Mouse (Mus musculus): ENCODE data around the gene Thbs3. TPM values are rescaled to one million over a fixed set of nuclear protein-coding genes. Genes with fewer than 3 reads are reported as not detected.

Thbs3 gene
- polyA plus RNA-seq, 1 experiment from 2014 or later, result 51.5 TPM

- Histone ChIP-seq H3K9me3 (no peaks in the 10 kb centered on the region), H3K4me2 (no peak overlapping the region), H3K4me1 (replicated peaks) (peaks cover 35% of the 10 kb centered on the region), H3K27me3 (no peaks in the 10 kb centered on the region), H3K9ac (no peak overlapping the region), H3K4me3 (no peak overlapping the region), H3K36me3 (peaks cover 22% of the 10 kb centered on the region), H3K27ac (replicated peaks) (no peak overlapping the region)
- ATAC-seq (ENCODE audit: low FRiP score, low read depth), result no peak
- 95% methylated on average over 2 of the region's 2 CpGs for WGBS
These were observed 15.6 kb downstream of the Thbs3 start for GRCm38 (mm10) chr3:89230561-89230960.

- Histone ChIP-seq H3K27me3 (no peaks in the 10 kb centered on the region), H3K4me2 (no peak overlapping the region), H3K27ac (replicated peaks) (no peak overlapping the region), H3K9ac (no peak overlapping the region), H3K9me3 (no peaks in the 10 kb centered on the region), H3K36me3 (peaks cover 29% of the 10 kb centered on the region), H3K4me1 (replicated peaks) (peaks cover 27% of the 10 kb centered on the region), H3K4me3 (no peak overlapping the region)
- 78% methylated on average over 7 of the region's 7 CpGs for WGBS
- ATAC-seq (ENCODE audit: low FRiP score, low read depth), result no peak
These were observed 16.4 kb downstream of the Thbs3 start for GRCm38 (mm10) chr3:89231345-89231744.

GRCm38 (mm10) chr3:89231772-89232275, 16.8 kb downstream of the Thbs3 start:
- Histone ChIP-seq H3K27ac (replicated peaks) (no peak overlapping the region), H3K4me3 (no peak overlapping the region), H3K9me3 (no peaks in the 10 kb centered on the region), H3K4me2 (no peak overlapping the region), H3K9ac (no peak overlapping the region), H3K4me1 (replicated peaks) (peaks cover 22% of the 10 kb centered on the region), H3K27me3 (no peaks in the 10 kb centered on the region), H3K36me3 (peaks cover 34% of the 10 kb centered on the region)
- no peak for ATAC-seq (ENCODE audit: low FRiP score, low read depth)
- WGBS, result 80% methylated on average over 16 of the region's 16 CpGs

- Histone ChIP-seq H3K9me3 (no peaks in the 10 kb centered on the region), H3K4me3 (no peak overlapping the region), H3K4me2 (no peak overlapping the region), H3K4me1 (replicated peaks) (peaks cover 14% of the 10 kb centered on the region), H3K27me3 (no peaks in the 10 kb centered on the region), H3K9ac (no peak overlapping the region), H3K36me3 (peaks cover 41% of the 10 kb centered on the region), H3K27ac (replicated peaks) (no peak overlapping the region)
- ATAC-seq (ENCODE audit: low FRiP score, low read depth), result no peak
- WGBS, result 80% methylated on average over 6 of the region's 6 CpGs
These were observed 17.6 kb downstream of the Thbs3 start for GRCm38 (mm10) chr3:89232614-89233013.

GRCm38 (mm10) chr3:89233562-89234110, 18.7 kb downstream of the Thbs3 start:
- H3K4me1 ChIP-seq (replicated peaks), result peaks cover 5% of the 10 kb centered on the region
- H3K36me3 ChIP-seq, result peaks cover 51% of the 10 kb centered on the region
- no peak overlapping the region for H3K27ac ChIP-seq (replicated peaks)
- H3K4me3 ChIP-seq, result no peak overlapping the region
- WGBS, result 86% methylated on average over 14 of the region's 14 CpGs
- H3K27me3 ChIP-seq, result no peaks in the 10 kb centered on the region
- no peak for ATAC-seq (ENCODE audit: low FRiP score, low read depth)
- no peak overlapping the region for H3K4me2 ChIP-seq
- no peaks in the 10 kb centered on the region for H3K9me3 ChIP-seq
- H3K9ac ChIP-seq, result no peak overlapping the region

GRCm38 (mm10) chr3:89236516-89236915, 21.5 kb downstream of the Thbs3 start:
- Histone ChIP-seq H3K27ac (replicated peaks) (no peak overlapping the region), H3K4me2 (no peak overlapping the region), H3K36me3 (peaks cover 80% of the 10 kb centered on the region), H3K9ac (no peak overlapping the region), H3K9me3 (no peaks in the 10 kb centered on the region), H3K27me3 (no peaks in the 10 kb centered on the region), H3K4me3 (no peak overlapping the region), H3K4me1 (replicated peaks) (no peaks in the 10 kb centered on the region)
- 93% methylated on average over 10 of the region's 10 CpGs for WGBS
- no peak for ATAC-seq (ENCODE audit: low FRiP score, low read depth)

GRCm38 (mm10) chr3:89237682-89238081, 22.7 kb downstream of the Thbs3 start:
- WGBS, result 92% methylated on average over 21 of the region's 21 CpGs
- no peaks in the 10 kb centered on the region for H3K9me3 ChIP-seq
- H3K27ac ChIP-seq (replicated peaks), result no peak overlapping the region
- H3K4me3 ChIP-seq, result no peak overlapping the region
- no peak overlapping the region for H3K9ac ChIP-seq
- ATAC-seq (ENCODE audit: low FRiP score, low read depth), result no peak
- H3K4me2 ChIP-seq, result no peak overlapping the region
- peaks cover 7% of the 10 kb centered on the region for H3K4me1 ChIP-seq (replicated peaks)
- H3K36me3 ChIP-seq, result peaks cover 88% of the 10 kb centered on the region
- H3K27me3 ChIP-seq, result no peaks in the 10 kb centered on the region

- WGBS, result 78% methylated on average over 7 of the region's 12 CpGs
- H3K9ac ChIP-seq, result no peak overlapping the region
These were observed 23.5 kb downstream of the Thbs3 start for GRCm38 (mm10) chr3:89238494-89238893.

GRCm38 (mm10) chr3:89242331-89242895, 27.4 kb downstream of the Thbs3 start:
- peaks cover 40% of the 10 kb centered on the region for H3K4me1 ChIP-seq (replicated peaks)
- H3K36me3 ChIP-seq, result peaks cover 50% of the 10 kb centered on the region
- no peaks in the 10 kb centered on the region for H3K9me3 ChIP-seq
- WGBS, result 71% methylated on average over 9 of the region's 9 CpGs
- 0 out of 2 replicates have a peak overlapping the region, but pooled peaks have one; percentile 88 for H3K4me2 ChIP-seq
- no peak for ATAC-seq (ENCODE audit: low FRiP score, low read depth)
- H3K4me3 ChIP-seq, result no peak overlapping the region
- H3K27ac ChIP-seq (replicated peaks), result no peak overlapping the region
- H3K27me3 ChIP-seq, result no peaks in the 10 kb centered on the region
- no peak overlapping the region for H3K9ac ChIP-seq

More at GRCm38 (mm10) chr3:89238494-89238893, 23.5 kb downstream of the Thbs3 start:
- Histone ChIP-seq H3K27ac (replicated peaks) (no peak overlapping the region), H3K9me3 (no peaks in the 10 kb centered on the region), H3K36me3 (peaks cover 87% of the 10 kb centered on the region), H3K4me1 (replicated peaks) (peaks cover 15% of the 10 kb centered on the region), H3K4me3 (no peak overlapping the region), H3K4me2 (no peak overlapping the region), H3K27me3 (no peaks in the 10 kb centered on the region)
- no peak for ATAC-seq (ENCODE audit: low FRiP score, low read depth)

GRCm38 (mm10) chr3:89243609-89244008, 28.6 kb downstream of the Thbs3 start:
- no peaks in the 10 kb centered on the region for H3K9me3 ChIP-seq
- WGBS, result 9% methylated on average over 14 of the region's 14 CpGs
- peak overlapping the region; percentile 88 for H3K4me3 ChIP-seq
- peak overlapping the region; percentile 71 for H3K9ac ChIP-seq
- no peaks in the 10 kb centered on the region for H3K27me3 ChIP-seq
- H3K4me2 ChIP-seq, result peak overlapping the region; percentile 88
- ATAC-seq (ENCODE audit: low FRiP score, low read depth), result no peak
- H3K4me1 ChIP-seq (replicated peaks), result peaks cover 47% of the 10 kb centered on the region
- H3K36me3 ChIP-seq, result peaks cover 38% of the 10 kb centered on the region
- peak overlapping the region; percentile 96 for H3K27ac ChIP-seq (replicated peaks)

- Histone ChIP-seq H3K9ac (peak overlapping the region; percentile 71), H3K9me3 (no peaks in the 10 kb centered on the region), H3K4me1 (replicated peaks) (peaks cover 47% of the 10 kb centered on the region), H3K27ac (replicated peaks) (peak overlapping the region; percentile 96), H3K36me3 (peaks cover 31% of the 10 kb centered on the region), H3K27me3 (no peaks in the 10 kb centered on the region), H3K4me3 (peak overlapping the region; percentile 88), H3K4me2 (peak overlapping the region; percentile 88)
- WGBS, result 11% methylated on average over 25 of the region's 25 CpGs
- ATAC-seq (ENCODE audit: low FRiP score, low read depth), result peak; percentile 35
These were observed 29.4 kb downstream of the Thbs3 start for GRCm38 (mm10) chr3:89244158-89244981.

Measured in hindbrain, embryonic 15.5 days (tissue).